11 mouse cellular contexts compared by ENCODE assay signal in genomic region chr10:108389927-108390287, GRCm38 (mm10). TPM values are rescaled to one million over a fixed set of nuclear protein-coding genes. Genes with fewer than 3 reads are reported as not detected.
DNase-seq lines count a peak whose midpoint lies in the region; ATAC-seq and TF ChIP-seq lines count a peak whose summit lies in the region.
"Had no signal": no experiment of that assay in that cellular context is flagged by ENCODE, and none has a peak within 500 bp of the region (broad histone marks: within the 10 kb centered on the region; RNA-seq: fewer than 3 reads in every experiment).

No protein-coding gene starts in this region.

- TF ChIP-seq POLR2A in brain, embryonic 14.5 days (IDR thresholded peaks at IDR 0.05; ENCODE audit: borderline replicate concordance, extremely low read depth, insufficient read depth, insufficient read length, poor library complexity, severe bottlenecking): no peak

- no peak overlapping the region for H3K9ac ChIP-seq in heart, embryonic 16.5 days (ENCODE audit: low read length)
- no peak overlapping the region for H3K9ac ChIP-seq in intestine, embryonic 16.5 days (ENCODE audit: low read depth, low read length)
- H3K9ac ChIP-seq in midbrain, embryonic 15.5 days: no peak overlapping the region
- H3K9ac ChIP-seq: embryonic facial prominence, embryonic 15.5 days; liver, embryonic 15.5 days had no signal

- no peak for DNase-seq in heart, adult 9 months (ENCODE audit: low spot score in 2 of 2)
- peak; percentile 62 for DNase-seq in brain, embryonic 14.5 days (ENCODE audit: low read depth)
- no peak for DNase-seq in cerebellum, adult 8-10 months
- DNase-seq in left cerebral cortex, adult 9 months (ENCODE audit: low spot score in 2 of 2): no peak
- no peak for DNase-seq in ovary, adult 18-20 months (ENCODE audit: low spot score)

- H3K4me3 ChIP-seq in heart, embryonic 16.5 days (ENCODE audit: low read length): no peak overlapping the region
- H3K4me3 ChIP-seq in intestine, embryonic 16.5 days (ENCODE audit: low read length): no peak overlapping the region
- no peak overlapping the region for H3K4me3 ChIP-seq in midbrain, embryonic 15.5 days
- H3K4me3 ChIP-seq: embryonic facial prominence, embryonic 15.5 days; liver, embryonic 15.5 days had no signal

- no peak overlapping the region for H3K4me2 ChIP-seq in heart, embryonic 16.5 days (ENCODE audit: low read depth, low read length)
- H3K4me2 ChIP-seq in intestine, embryonic 16.5 days (ENCODE audit: low read depth, low read length): no peak overlapping the region
- no peak overlapping the region for H3K4me2 ChIP-seq in midbrain, embryonic 15.5 days
- H3K4me2 ChIP-seq: embryonic facial prominence, embryonic 15.5 days; liver, embryonic 15.5 days had no signal

- H3K9me3 ChIP-seq in heart, embryonic 16.5 days (replicated peaks; ENCODE audit: control insufficient read depth, low read length): no peaks in the 10 kb centered on the region
- H3K9me3 ChIP-seq in intestine, embryonic 16.5 days (ENCODE audit: control insufficient read depth, low read length): no peaks in the 10 kb centered on the region
- no peaks in the 10 kb centered on the region for H3K9me3 ChIP-seq in midbrain, embryonic 15.5 days
- H3K9me3 ChIP-seq: embryonic facial prominence, embryonic 15.5 days; G1E; liver, embryonic 15.5 days had no signal

- no peak for TF ChIP-seq CTCF in brain, embryonic 14.5 days (IDR thresholded peaks at IDR 0.05; ENCODE audit: borderline replicate concordance, extremely low read depth, insufficient read depth, insufficient read length)

- H3K27ac ChIP-seq in heart, embryonic 16.5 days (ENCODE audit: low read length): no peak overlapping the region
- no peak overlapping the region for H3K27ac ChIP-seq in intestine, embryonic 16.5 days (ENCODE audit: low read length)
- no peak overlapping the region for H3K27ac ChIP-seq in midbrain, embryonic 15.5 days
- H3K27ac ChIP-seq: embryonic facial prominence, embryonic 15.5 days; liver, embryonic 15.5 days had no signal

- 0 out of 2 replicates have a peak, but pooled peaks have one; percentile 69 for ATAC-seq in heart, embryonic 16.5 days (replicated peaks; ENCODE audit: extremely low read depth, insufficient read depth, low FRiP score)
- peak; percentile 64 for ATAC-seq in intestine, embryonic 16.5 days
- peak; percentile 39; the same call in 1 of the 2 replicates for ATAC-seq in midbrain, embryonic 15.5 days (replicated peaks)

- no peaks in the 10 kb centered on the region for H3K36me3 ChIP-seq in heart, embryonic 16.5 days (ENCODE audit: control insufficient read depth, insufficient read depth)
- no peaks in the 10 kb centered on the region for H3K36me3 ChIP-seq in intestine, embryonic 16.5 days (ENCODE audit: control insufficient read depth, insufficient read depth, low read length)
- H3K36me3 ChIP-seq in midbrain, embryonic 15.5 days (replicated peaks): no peaks in the 10 kb centered on the region
- H3K36me3 ChIP-seq: embryonic facial prominence, embryonic 15.5 days; liver, embryonic 15.5 days had no signal

- H3K27me3 ChIP-seq in heart, embryonic 16.5 days (ENCODE audit: control insufficient read depth, insufficient read depth, low read length): no peaks in the 10 kb centered on the region
- no peaks in the 10 kb centered on the region for H3K27me3 ChIP-seq in intestine, embryonic 16.5 days (replicated peaks; ENCODE audit: control insufficient read depth, insufficient read depth, low read length)
- H3K27me3 ChIP-seq in midbrain, embryonic 15.5 days (replicated peaks): no peaks in the 10 kb centered on the region
- H3K27me3 ChIP-seq: embryonic facial prominence, embryonic 15.5 days; liver, embryonic 15.5 days had no signal

- H3K4me1 ChIP-seq in heart, embryonic 16.5 days (ENCODE audit: control insufficient read depth, insufficient read depth, low read length): peaks cover 15% of the 10 kb centered on the region
- peaks cover 2% of the 10 kb centered on the region; the same call in 1 of the 2 replicates for H3K4me1 ChIP-seq in intestine, embryonic 16.5 days (ENCODE audit: control insufficient read depth, insufficient read depth, low read length)
- H3K4me1 ChIP-seq in midbrain, embryonic 15.5 days: peaks cover 3% of the 10 kb centered on the region

- 15% methylated on average over 4 of the region's 4 CpGs for WGBS in heart, embryonic 16.5 days
- WGBS in intestine, embryonic 16.5 days: 38% methylated on average over 4 of the region's 4 CpGs
- WGBS in midbrain, embryonic 15.5 days: 14% methylated on average over 4 of the region's 4 CpGs

RNA-seq across cellular contexts. Expression of gene Pawr, which starts 58.0 kb away (rescaled TPM):
- 4.1 and 6.2 TPM in 2 replicates for polyA plus RNA-seq in heart, embryonic 16.5 days (2015; fragmentation: Nextera tagmentation; extraction: Ambion mirVana)
- polyA plus RNA-seq in brain, embryonic 14.5 days (2012; rRNA removed): 3.8 and 4.7 TPM in 2 replicates
- 4.5 and 7.6 TPM in 2 replicates for polyA plus RNA-seq in intestine, embryonic 16.5 days (2015; fragmentation: Nextera tagmentation; extraction: Ambion mirVana)
- 2.5 and 3.2 TPM in 2 replicates for polyA plus RNA-seq in midbrain, embryonic 15.5 days (2015; fragmentation: Nextera tagmentation; extraction: Ambion mirVana)
